Mouse (Mus musculus) adrenal gland, postnatal 0 days (tissue): ENCODE results near the gene Rcan1. TPM values are rescaled to one million over a fixed set of nuclear protein-coding genes. Genes with fewer than 3 reads are reported as not detected.

Experiments
- polyA plus RNA-seq: library from polyadenylated mRNA; unstranded; fragments of >200 nt; fragmentation: Nextera tagmentation; extraction: Ambion mirVana; gene quantifications from 2 replicates; pipeline ENCODE4 v1.2.1, GENCODE M21; 2015

Gene Rcan1
- 18.9 and 23.6 TPM in 2 replicates for polyA plus RNA-seq

GRCm38 (mm10) chr16:92470706-92471105 is at the start of gene Rcan1:
Gene Rcan1, minus strand, starts transcription at chr16:92470867.

GRCm38 (mm10) chr16:92485436-92485835 is 14.8 kb upstream of the Rcan1 start, which contains the start of gene Clic6:
Gene Clic6, plus strand, starts transcription at chr16:92485736.

GRCm38 (mm10) chr16:92359229-92359628 is 111.4 kb downstream of the Rcan1 start, which contains the start of gene Kcne1:
Gene Kcne1, minus strand, starts transcription at chr16:92359468.

Other genes with a start within 250 kb of the Rcan1 start
- gene Kcne2, start 178.5 kb downstream of the Rcan1 start, polyA plus RNA-seq, result not detected in 2 replicates
- gene Smim11, start 169.6 kb downstream of the Rcan1 start, polyA plus RNA-seq, result 184 and 191 TPM in 2 replicates
- gene Fam243, start 149.4 kb downstream of the Rcan1 start, polyA plus RNA-seq, result not detected in 2 replicates
- 0.80 and 1.7 TPM in 2 replicates for gene Kcne1, start 111.4 kb downstream of the Rcan1 start, polyA plus RNA-seq
- 0.77 and 0.84 TPM in 2 replicates for gene Clic6, start 14.9 kb upstream of the Rcan1 start, polyA plus RNA-seq